Mouse (Mus musculus): ENCODE data around the gene Ints12. TPM values are rescaled to one million over a fixed set of nuclear protein-coding genes. Genes with fewer than 3 reads are reported as not detected.

Gene Ints12
- polyA plus RNA-seq (2015; fragmentation: Nextera tagmentation; extraction: Ambion mirVana): 9.2 and 11.7 TPM in 2 replicates

GRCm38 (mm10) chr3:133091664-133092273 is at the start of gene Ints12, which contains the start of gene Gstcd:
Gene Ints12, plus strand, starts transcription at chr3:133091840.
Gene Gstcd, minus strand, starts transcription at chr3:133092033.

Other genes starting within 250 kb of the Ints12 start
- gene Npnt, start 141.5 kb upstream of the Ints12 start, polyA plus RNA-seq (2015; fragmentation: Nextera tagmentation; extraction: Ambion mirVana): 11.7 and 12.2 TPM in 2 replicates
- 1.9 and 3.0 TPM in 2 replicates for gene Gstcd, start 193 bp downstream of the Ints12 start, polyA plus RNA-seq (2015; fragmentation: Nextera tagmentation; extraction: Ambion mirVana)
- gene Arhgef38, start 143.1 kb downstream of the Ints12 start, polyA plus RNA-seq (2015; fragmentation: Nextera tagmentation; extraction: Ambion mirVana): not detected in 2 replicates
- 62.8 and 71.2 TPM in 2 replicates for gene Ppa2, start 218.3 kb downstream of the Ints12 start, polyA plus RNA-seq (2015; fragmentation: Nextera tagmentation; extraction: Ambion mirVana)

Measured in urinary bladder, postnatal 0 days (tissue).